Mouse (Mus musculus): ENCODE measurements at regions not wholly inside any gene's neighbourhood (a gene's known extent, or its start where the extent isn't known, plus 50 kb on each side); places are given as distances from the start of the nearest gene placed in this dataset.

DNA sequence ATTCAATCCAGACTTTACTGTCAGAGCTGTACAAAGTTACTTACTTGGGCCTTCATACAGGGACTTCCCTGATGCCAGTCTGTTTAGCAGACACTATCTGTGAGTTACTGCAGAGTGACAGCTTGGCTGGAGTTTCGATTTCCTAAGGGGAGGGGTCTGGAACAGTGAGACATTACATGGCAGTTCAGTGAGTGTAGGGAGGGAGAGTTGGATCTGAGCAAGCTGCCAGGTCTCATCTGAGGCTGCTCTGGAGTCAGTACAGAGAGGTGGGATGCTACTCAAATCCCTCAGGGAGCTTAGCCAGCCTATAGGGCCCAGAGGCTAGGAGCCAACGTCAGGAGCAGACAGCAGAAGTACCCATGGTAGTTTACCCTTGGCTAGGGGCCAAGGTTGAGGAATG lies 1329.8 kb upstream of the Nr2f1 start:
- DNase-seq (ENCODE audit: low read depth, low spot score), result peak; percentile 12

DNA sequence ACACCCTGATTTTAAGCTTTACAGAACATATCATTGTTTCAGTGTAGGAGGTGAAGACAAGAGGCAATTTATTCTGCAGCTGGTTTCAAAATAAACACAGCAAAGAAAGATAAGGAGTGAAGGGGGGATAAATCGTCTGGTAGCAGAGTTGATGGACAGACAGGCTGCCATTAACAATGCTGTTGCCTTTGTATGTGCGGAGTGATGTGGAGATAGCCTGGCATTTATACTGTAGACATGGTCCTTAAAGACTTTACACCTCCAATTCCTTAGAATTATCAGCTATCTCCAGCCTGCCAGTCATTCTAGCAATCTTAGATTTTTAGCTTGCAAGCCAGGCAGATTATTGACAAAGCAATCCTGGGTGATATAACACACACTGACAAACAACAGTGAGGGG lies 1332.5 kb upstream of the Arrdc3 start:
- DNase-seq (ENCODE audit: low read depth, low spot score), result no peak

DNA sequence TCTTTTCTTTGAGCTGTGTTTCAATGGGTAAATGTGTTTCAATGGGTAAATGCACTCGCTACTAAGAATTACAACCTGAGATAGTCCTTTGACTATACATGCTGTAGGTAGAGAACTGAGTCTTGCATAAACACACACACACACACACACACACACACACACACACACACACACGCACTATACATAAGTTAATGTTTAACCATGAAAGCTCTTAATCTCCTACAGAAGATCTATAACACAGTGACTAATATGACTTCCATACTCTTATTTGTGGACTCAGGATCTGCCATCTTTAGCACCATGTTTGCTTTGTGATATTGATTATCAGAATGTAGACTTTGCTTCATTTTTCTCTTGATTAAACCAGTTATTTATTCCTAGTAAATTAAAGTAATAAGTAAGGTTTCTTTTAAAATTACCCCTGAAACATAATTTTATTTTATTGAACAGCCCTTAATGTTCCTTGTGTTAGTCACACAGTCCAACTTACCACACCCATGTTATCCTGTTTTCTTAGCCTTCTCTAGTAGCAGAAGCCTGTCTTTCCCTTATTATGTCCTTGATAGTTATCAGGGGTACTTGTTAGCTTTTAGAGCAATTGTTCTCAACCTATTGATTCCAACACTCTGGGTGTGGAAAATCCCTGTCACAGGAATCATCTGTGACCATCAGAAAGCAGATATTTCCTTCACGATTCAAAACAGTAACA lies 1327.5 kb upstream of the Arrdc3 start:
- no peak for DNase-seq (ENCODE audit: low read depth, low spot score)

All from brain, embryonic 18.5 days (tissue).